Mouse (Mus musculus): ENCODE data around the gene Bcas1. TPM values are rescaled to one million over a fixed set of nuclear protein-coding genes. Genes with fewer than 3 reads are reported as not detected.
A peak's percentile ranks its signal among the peaks of the same experiment; 100 is the strongest.

Bcas1 gene
- polyA plus RNA-seq, 1 experiment from 2014 or later: 15.7 TPM

DNA sequence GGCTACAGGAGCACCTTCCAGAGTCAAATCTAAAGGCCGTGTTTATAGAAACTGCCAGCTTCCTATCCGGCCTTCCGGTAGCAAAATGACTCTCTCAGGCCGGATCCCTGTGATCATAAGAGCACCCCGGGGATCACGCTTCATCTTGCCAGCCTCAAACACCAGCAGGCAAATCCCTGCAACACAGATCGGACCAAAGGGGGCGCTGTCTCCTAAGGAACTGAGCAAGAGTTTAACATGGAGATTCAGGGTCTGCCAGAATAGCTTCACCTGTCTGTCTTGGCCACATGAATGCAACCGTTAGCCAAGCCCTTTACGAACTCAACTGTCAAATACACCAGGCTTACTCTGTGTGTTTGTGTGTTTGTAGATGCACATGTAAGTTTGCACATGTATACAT lies 8.9 kb downstream of the Bcas1 start:
- Histone ChIP-seq H3K4me1 (replicated peaks) (no peaks in the 10 kb centered on the region), H3K36me3 (no peaks in the 10 kb centered on the region), H3K27ac (replicated peaks) (no peak overlapping the region), H3K27me3 (no peaks in the 10 kb centered on the region), H3K9ac (no peak overlapping the region), H3K4me3 (no peak overlapping the region), H3K4me2 (no peak overlapping the region), H3K9me3 (no peaks in the 10 kb centered on the region)
- no peak for ATAC-seq (ENCODE audit: low read depth)
- 45% methylated on average over 10 of the region's 10 CpGs for WGBS

DNA sequence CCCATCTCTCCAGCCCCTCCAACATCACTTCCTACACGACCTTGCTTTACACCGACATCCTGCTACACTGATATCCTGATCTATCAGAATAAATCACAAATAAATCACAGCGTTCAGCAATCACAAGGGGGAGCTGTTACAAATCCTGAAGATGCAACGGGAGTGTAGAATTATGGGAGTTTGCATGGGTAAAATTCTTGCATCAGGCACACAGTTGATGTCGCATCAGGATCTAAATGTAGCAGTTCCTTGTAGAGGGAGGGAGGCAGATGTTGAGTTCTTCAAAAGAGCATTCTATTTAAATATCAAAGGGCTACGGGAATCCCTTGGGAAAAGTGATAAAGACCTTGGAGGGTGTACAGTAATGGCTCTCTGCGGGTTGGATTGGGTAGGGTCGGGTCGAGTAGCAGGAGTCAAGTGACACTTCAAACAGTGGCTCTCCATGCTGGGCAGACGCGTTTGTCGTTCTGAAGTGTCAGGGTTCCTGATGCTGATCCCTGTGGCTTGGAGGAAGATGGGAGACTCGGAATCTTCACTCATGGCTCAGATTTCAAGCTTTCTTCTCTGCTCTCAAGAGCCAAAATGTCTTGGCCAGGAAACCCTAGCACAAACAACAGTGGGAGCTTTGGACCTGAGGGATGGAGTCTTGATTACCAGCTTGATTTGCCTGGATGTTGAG lies 16.0 kb downstream of the Bcas1 start:
- H3K27me3 ChIP-seq: peaks cover 19% of the 10 kb centered on the region
- H3K9me3 ChIP-seq: no peaks in the 10 kb centered on the region
- WGBS: 8% methylated on average over 13 of the region's 13 CpGs
- no peak overlapping the region for H3K9ac ChIP-seq
- H3K4me2 ChIP-seq: peak overlapping the region; percentile 42
- H3K36me3 ChIP-seq: no peaks in the 10 kb centered on the region
- peaks cover 25% of the 10 kb centered on the region for H3K4me1 ChIP-seq (replicated peaks)
- no peak for ATAC-seq (ENCODE audit: low read depth)
- H3K4me3 ChIP-seq: peak overlapping the region; percentile 10; the same call in 1 of the 2 replicates
- H3K27ac ChIP-seq (replicated peaks): no peak overlapping the region

DNA sequence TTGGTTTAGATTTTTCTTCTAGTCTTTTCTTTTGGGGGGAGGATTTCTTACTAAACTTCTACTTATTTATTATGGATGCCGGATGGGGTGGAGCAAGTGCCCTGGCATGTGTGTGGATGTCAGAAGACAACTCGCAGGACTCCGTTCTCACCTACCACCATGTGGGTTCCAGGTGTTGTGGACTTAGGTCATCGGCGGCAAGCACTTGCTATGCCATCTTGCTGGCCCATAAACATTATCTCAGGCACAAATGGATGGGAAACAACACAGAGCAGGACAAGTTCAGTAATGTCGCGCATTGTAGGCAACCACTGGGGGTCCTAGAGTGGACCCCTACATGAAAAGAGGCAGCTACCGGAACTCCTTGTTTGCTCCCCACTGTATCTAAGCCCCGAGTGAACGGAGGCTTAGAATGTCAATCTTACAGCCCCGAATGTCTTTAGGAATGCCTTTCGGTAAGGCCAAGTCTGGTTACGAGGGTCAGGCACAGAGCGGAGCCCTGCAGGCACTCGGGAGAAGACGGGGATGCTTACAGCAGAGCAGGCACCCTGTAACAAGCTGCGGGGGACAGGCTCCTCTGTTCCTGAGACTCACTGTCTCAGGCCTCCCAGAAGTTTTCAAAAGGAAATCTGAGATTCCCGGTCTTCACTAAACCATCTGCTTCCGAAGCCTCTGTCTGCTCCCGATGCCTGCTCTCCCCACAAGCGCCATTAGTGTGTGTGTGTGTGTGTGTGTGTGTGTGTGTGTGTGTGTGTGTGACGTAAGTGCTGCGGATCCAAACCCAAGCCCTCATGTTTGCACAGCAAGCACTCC lies 16.8 kb downstream of the Bcas1 start:
- Histone ChIP-seq H3K4me1 (replicated peaks) (peaks cover 32% of the 10 kb centered on the region), H3K27me3 (peaks cover 19% of the 10 kb centered on the region), H3K36me3 (no peaks in the 10 kb centered on the region), H3K27ac (replicated peaks) (no peak overlapping the region), H3K4me3 (peak overlapping the region; percentile 10; the same call in 1 of the 2 replicates), H3K4me2 (peak overlapping the region; percentile 42), H3K9me3 (no peaks in the 10 kb centered on the region), H3K9ac (peak overlapping the region; percentile 1; the same call in 1 of the 2 replicates)
- 29% methylated on average over 23 of the region's 23 CpGs for WGBS
- ATAC-seq (ENCODE audit: low read depth): no peak

DNA sequence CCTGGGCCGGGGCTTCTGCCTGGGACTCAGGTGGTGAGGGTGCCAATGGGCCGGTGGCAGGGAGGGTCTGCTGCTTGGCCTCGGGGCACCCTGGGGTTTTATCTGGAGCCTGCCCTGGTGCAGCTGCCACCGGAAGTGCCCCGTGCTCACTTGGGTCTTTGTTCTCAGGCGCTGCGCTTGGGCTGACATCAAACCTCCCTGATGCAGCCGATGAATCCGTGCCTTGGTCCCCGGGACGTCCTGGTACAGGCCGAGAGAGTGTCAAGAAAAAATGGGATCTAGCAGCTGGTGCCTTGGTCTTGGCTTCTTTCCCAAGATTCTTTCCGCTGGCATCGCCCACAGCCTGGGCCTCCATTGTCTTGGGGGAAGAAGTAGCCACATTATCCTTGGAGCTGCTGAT lies 21.2 kb downstream of the Bcas1 start:
- H3K27ac ChIP-seq (replicated peaks): peak overlapping the region; percentile 83
- ATAC-seq (ENCODE audit: low read depth): peak; percentile 51
- H3K4me2 ChIP-seq: peak overlapping the region; percentile 48
- no peaks in the 10 kb centered on the region for H3K36me3 ChIP-seq
- WGBS: 33% methylated on average over 14 of the region's 14 CpGs
- H3K4me1 ChIP-seq (replicated peaks): peaks cover 56% of the 10 kb centered on the region
- no peak overlapping the region for H3K4me3 ChIP-seq
- peaks cover 19% of the 10 kb centered on the region for H3K27me3 ChIP-seq
- no peaks in the 10 kb centered on the region for H3K9me3 ChIP-seq
- peak overlapping the region; percentile 38; the same call in 1 of the 2 replicates for H3K9ac ChIP-seq

DNA sequence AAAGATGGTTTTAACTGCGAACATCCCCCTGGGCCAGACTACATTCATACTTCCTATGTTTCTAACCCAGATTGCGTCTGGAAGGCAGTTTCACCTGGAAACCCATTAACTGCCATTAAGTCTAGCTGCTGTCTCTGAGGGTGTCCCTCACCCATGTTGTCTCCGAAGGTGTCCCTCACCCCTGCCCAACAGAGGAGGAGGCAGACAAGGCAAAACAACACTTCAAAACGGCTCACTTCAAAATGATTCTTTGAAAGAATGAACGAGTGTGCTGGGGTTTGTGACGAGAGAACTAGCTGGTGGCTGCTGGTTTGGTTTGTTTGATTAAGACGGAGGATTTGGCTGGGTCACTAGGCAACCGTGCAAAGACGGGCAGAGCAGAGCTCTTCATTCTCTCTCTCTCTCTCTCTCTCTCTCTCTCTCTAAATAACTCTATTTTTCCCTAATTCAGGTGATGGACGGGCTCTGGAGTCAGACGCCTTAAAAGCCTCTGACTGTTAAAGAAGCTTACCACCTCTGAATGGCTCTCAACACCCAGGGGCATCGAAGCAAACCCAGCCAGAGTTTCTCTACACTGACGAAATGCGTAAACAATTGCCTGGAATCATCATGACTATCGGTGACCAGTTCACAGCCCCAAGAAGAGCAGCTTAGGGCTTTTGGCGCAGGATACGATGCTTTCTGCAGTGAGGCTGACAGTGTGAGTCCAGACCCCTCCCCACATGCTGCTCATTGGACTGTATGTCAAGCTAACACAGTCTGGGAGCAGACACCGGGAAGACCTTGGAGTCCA lies 22.7 kb downstream of the Bcas1 start:
- peaks cover 13% of the 10 kb centered on the region for H3K27me3 ChIP-seq
- 21% methylated on average over 18 of the region's 18 CpGs for WGBS
- H3K9me3 ChIP-seq: no peaks in the 10 kb centered on the region
- peak; percentile 32; the same call in 1 of the 2 replicates for ATAC-seq (ENCODE audit: low read depth)
- H3K36me3 ChIP-seq: no peaks in the 10 kb centered on the region
- H3K27ac ChIP-seq (replicated peaks): peak overlapping the region; percentile 83
- peak overlapping the region; percentile 47 for H3K9ac ChIP-seq
- H3K4me3 ChIP-seq: peak overlapping the region; percentile 17
- H3K4me2 ChIP-seq: peak overlapping the region; percentile 48
- H3K4me1 ChIP-seq (replicated peaks): peaks cover 61% of the 10 kb centered on the region

DNA sequence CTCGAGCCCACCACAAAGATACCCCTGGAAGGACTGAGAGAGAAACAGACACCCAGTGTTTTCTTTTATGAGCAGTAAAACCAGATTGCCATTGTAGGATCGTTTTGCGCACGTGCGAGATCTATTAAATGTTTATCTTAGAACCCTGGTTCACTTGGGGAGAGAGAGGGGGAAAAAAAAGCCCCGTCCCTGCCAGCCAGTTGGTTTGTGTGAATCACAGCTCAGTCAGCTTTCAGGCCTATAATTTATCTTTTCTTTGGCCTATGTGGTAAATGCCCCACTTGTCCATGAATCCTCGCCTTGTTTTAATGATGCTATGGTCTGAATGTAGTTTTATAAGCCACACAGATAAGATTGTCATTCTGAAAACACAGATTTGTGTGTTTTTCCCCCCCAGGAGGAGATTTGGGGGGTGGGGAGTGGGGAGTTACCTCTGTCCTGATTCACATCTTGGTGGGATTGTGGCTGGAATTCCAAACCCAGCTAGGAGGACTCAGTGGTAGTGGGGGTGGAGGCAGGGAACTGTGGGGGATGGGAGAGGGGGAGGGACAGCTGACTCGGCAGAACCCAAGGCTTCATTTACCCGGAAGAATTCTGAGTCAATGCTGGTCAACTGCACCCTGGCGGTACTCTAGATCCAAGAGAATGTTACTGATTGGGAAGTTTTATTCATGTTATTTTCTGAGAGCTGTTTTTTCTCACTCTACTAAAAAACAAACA lies 23.8 kb downstream of the Bcas1 start:
- Histone ChIP-seq H3K4me1 (replicated peaks) (peaks cover 61% of the 10 kb centered on the region), H3K36me3 (no peaks in the 10 kb centered on the region), H3K9me3 (no peaks in the 10 kb centered on the region), H3K27ac (replicated peaks) (peak overlapping the region; percentile 29), H3K4me3 (no peak overlapping the region), H3K27me3 (0 out of 2 replicates have a peak, but pooled peaks cover 2% of the 10 kb centered on the region), H3K4me2 (peak overlapping the region; percentile 48; the same call in 1 of the 2 replicates), H3K9ac (no peak overlapping the region)
- 18% methylated on average over 10 of the region's 10 CpGs for WGBS
- no peak for ATAC-seq (ENCODE audit: low read depth)

DNA sequence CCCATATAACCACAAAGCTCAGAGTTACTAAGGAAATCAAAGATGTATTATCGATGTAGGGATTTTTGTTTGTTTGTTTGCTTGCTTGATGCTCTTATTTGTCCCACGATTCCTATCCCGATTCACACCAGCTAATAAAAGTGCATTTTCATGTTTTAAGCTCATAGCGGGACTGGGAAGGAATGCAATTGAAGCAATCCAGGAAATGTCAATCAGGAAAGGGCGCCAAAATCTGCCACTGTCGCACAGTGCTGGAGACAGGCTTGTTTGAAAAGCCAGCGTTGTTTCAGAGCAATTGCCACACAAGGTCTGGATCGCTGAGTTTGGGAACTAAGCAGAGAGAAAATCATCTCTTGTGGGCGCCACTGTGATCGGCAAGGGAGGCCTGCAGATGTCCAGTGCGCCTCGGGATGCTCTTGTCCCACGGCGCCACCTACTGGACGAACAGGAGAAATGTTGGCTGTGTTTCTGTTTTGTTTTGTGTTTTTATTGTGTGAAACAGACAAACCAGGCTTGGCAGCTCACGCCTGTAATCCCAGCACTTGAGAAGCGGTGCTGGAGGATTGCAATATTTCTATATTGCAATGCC lies 26.3 kb downstream of the Bcas1 start:
- H3K27me3 ChIP-seq: no peaks in the 10 kb centered on the region
- H3K9ac ChIP-seq: peak overlapping the region; percentile 54
- H3K4me2 ChIP-seq: peak overlapping the region; percentile 61
- WGBS: 1% methylated on average over 17 of the region's 17 CpGs
- peak; percentile 52; the same call in 1 of the 2 replicates for ATAC-seq (ENCODE audit: low read depth)
- H3K9me3 ChIP-seq: no peaks in the 10 kb centered on the region
- peaks cover 50% of the 10 kb centered on the region for H3K4me1 ChIP-seq (replicated peaks)
- H3K27ac ChIP-seq (replicated peaks): peak overlapping the region; percentile 35; the same call in 1 of the 2 replicates
- peak overlapping the region; percentile 30 for H3K4me3 ChIP-seq
- no peaks in the 10 kb centered on the region for H3K36me3 ChIP-seq

DNA sequence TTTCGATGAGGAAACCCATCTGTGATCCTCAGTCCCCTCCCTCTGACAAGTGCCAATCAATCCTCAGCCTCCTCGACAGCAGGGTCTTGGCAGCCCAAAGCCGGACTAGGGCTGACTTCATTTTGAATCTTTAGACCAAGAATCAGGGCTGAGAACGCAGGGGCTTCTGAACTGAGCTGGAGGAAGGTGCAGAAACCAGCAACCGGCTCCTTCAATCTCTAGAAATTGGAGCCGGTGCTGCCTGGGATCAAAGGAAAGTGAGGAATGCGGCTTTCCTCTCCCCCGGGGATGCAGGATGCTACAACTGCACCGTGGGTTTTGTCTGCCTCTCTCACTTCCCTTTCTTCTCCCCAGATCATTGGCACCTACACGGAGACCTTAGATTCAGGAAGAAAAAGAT lies 27.0 kb downstream of the Bcas1 start:
- no peaks in the 10 kb centered on the region for H3K36me3 ChIP-seq
- H3K4me2 ChIP-seq: peak overlapping the region; percentile 61
- WGBS: 4% methylated on average over 10 of the region's 10 CpGs
- ATAC-seq (ENCODE audit: low read depth): no peak
- H3K27ac ChIP-seq (replicated peaks): no peak overlapping the region
- peak overlapping the region; percentile 54 for H3K9ac ChIP-seq
- 0 out of 2 replicates have a peak, but pooled peaks cover 1% of the 10 kb centered on the region for H3K9me3 ChIP-seq
- peaks cover 44% of the 10 kb centered on the region for H3K4me1 ChIP-seq (replicated peaks)
- no peaks in the 10 kb centered on the region for H3K27me3 ChIP-seq
- peak overlapping the region; percentile 30 for H3K4me3 ChIP-seq

DNA sequence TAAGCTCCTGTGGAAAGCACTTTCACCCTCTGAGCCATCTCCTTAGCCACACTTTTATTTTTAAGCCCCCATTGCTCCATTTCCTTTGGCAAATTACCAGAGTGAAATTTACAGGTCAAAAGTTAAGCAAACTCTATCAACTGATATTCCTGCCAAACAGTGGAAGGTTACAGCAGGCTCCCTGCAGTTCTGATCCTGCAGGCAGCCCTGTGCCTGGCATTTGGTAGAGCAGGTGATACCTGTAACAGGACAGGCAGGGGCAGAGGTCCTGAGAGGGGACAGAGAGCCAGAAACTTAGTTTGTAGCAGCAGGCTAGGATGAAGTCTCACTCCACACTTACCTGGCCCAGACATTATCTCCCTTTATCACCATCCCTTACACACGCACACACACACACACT lies 35.7 kb downstream of the Bcas1 start:
- H3K27me3 ChIP-seq: no peaks in the 10 kb centered on the region
- no peak overlapping the region for H3K27ac ChIP-seq (replicated peaks)
- no peaks in the 10 kb centered on the region for H3K36me3 ChIP-seq
- peaks cover 13% of the 10 kb centered on the region; the same call in 1 of the 2 replicates for H3K9me3 ChIP-seq
- 95% methylated on average over 1 of the region's 1 CpGs for WGBS
- no peak overlapping the region for H3K4me2 ChIP-seq
- no peak overlapping the region for H3K4me3 ChIP-seq
- no peak for ATAC-seq (ENCODE audit: low read depth)
- H3K9ac ChIP-seq: no peak overlapping the region
- no peaks in the 10 kb centered on the region for H3K4me1 ChIP-seq (replicated peaks)

DNA sequence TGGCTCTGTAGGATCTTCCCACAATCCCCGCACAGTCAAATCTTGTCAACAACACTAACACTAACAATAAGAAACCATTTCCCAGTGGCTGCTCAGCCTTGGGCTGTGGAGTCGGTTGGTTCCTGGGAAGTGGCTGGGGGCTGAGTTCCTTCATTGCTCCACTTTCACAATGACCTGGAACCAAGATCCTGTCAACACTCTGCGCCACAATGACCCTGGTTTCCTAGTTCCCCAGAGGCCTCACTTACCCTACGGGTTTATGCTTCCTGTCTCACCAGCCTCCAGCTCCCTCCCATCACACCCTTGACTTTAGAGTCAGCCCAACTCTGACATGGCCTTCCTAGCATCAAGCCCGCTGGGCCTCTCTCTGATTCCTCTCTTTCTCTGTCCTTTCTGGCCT lies 39.3 kb downstream of the Bcas1 start:
- H3K4me2 ChIP-seq: no peak overlapping the region
- WGBS: 75% methylated on average over 5 of the region's 5 CpGs
- no peak for ATAC-seq (ENCODE audit: low read depth)

DNA sequence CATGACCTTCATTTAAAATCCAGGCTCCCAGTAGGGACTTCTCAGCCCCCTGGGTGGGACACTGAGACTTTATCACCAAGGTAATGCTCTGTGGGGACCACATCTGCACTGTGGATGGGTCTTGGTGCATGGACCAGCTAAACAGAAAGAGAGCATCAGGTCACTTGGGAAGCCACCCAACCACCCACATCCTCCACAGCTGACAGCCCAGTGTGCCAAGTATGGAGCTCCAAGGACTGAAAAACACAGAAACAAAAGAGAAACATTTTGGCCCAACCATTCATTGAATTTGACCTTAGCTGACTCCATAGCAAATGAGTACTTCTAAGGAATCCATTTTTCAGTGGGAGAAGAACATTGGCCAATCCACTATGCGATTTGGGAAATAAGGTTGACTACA lies 42.1 kb downstream of the Bcas1 start:
- Histone ChIP-seq H3K9me3 (no peaks in the 10 kb centered on the region), H3K4me2 (no peak overlapping the region), H3K4me1 (replicated peaks) (no peaks in the 10 kb centered on the region), H3K36me3 (no peaks in the 10 kb centered on the region), H3K27ac (replicated peaks) (no peak overlapping the region), H3K4me3 (no peak overlapping the region), H3K9ac (no peak overlapping the region), H3K27me3 (no peaks in the 10 kb centered on the region)
- ATAC-seq (ENCODE audit: low read depth): no peak
- WGBS: 97% methylated on average over 1 of the region's 1 CpGs

More for the DNA sequence above, 39.3 kb downstream of the Bcas1 start:
- Histone ChIP-seq H3K27ac (replicated peaks) (no peak overlapping the region), H3K9ac (no peak overlapping the region), H3K36me3 (no peaks in the 10 kb centered on the region), H3K9me3 (0 out of 2 replicates have a peak, but pooled peaks cover 1% of the 10 kb centered on the region), H3K27me3 (no peaks in the 10 kb centered on the region), H3K4me3 (no peak overlapping the region), H3K4me1 (replicated peaks) (no peaks in the 10 kb centered on the region)

Measured in neural tube, embryonic 13.5 days (tissue).